Mouse (Mus musculus) small intestine, adult 2 months (tissue): Measurements from ENCODE around the gene Cpd. TPM values are rescaled to one million over a fixed set of nuclear protein-coding genes. Genes with fewer than 3 reads are reported as not detected.

Experiments
- H3K27ac ChIP-seq: fragments of 200-500 bp; 2 replicates; pipeline ENCODE4 v1.5.1; 2012; ENCODE audit warnings: low read depth, low read length, control low read depth, inconsistent platforms; ENCODE audit not compliant: insufficient read depth
- H3K27me3 ChIP-seq: fragments of 200-500 bp; 2 replicates; pipeline ENCODE4 v1.6.1; 2012; ENCODE audit warnings: mild to moderate bottlenecking, moderate library complexity, low read length, inconsistent platforms; ENCODE audit not compliant: control insufficient read depth, insufficient read depth
- H3K36me3 ChIP-seq: fragments of 200-500 bp; 2 replicates; pipeline ENCODE4 v1.6.1; 2012; ENCODE audit warnings: mild to moderate bottlenecking, low read length, control low read depth, inconsistent platforms; ENCODE audit not compliant: control insufficient read depth, insufficient read depth
- H3K4me1 ChIP-seq: fragments of 200-500 bp; 2 replicates; pipeline ENCODE4 v1.6.1; 2012; ENCODE audit warnings: low read length, inconsistent platforms, mixed read lengths; ENCODE audit not compliant: control insufficient read depth, insufficient read depth, insufficient read length
- H3K4me3 ChIP-seq: fragments of 200-500 bp; 2 replicates; pipeline ENCODE4 v1.5.1; 2012; ENCODE audit warnings: low read depth, mild to moderate bottlenecking, control low read depth, inconsistent platforms, low read length, moderate library complexity
- CTCF ChIP-seq: fragments of 200-500 bp; IDR thresholded peaks from 2 replicates; pipeline ENCODE4 v1.5.1; 2012; ENCODE audit warnings: low read depth, mild to moderate bottlenecking, control low read depth, inconsistent platforms, low read length, moderate library complexity, mixed read lengths; ENCODE audit not compliant: insufficient replicate concordance, insufficient read length; ENCODE audit errors: extremely low read depth
- POLR2A ChIP-seq: fragments of 200-500 bp; IDR thresholded peaks from 2 replicates; pipeline ENCODE4 v1.6.1; 2012; ENCODE audit warnings: low read depth, mild to moderate bottlenecking, control low read depth, inconsistent platforms, low read length, moderate library complexity
- WGBS: fragments of 180-500 bp; shearing (Covaris S2); methylation state at CpG from one replicate; pipeline ENCODE4 v1.1.7; 2018; 5-methylcytosine and 5-hydroxymethylcytosine counted together
- polyA plus RNA-seq: library from polyadenylated mRNA; depleted of rRNA; stranded (reverse); fragments of >200 nt; gene quantifications from 2 replicates; pipeline ENCODE4 v1.2.3, GENCODE M21; 2012

Gene Cpd
- polyA plus RNA-seq, 1 experiment = 16.3 TPM

- Histone ChIP-seq H3K27me3 (no peaks in the 10 kb centered on the region), H3K4me3 (no peak overlapping the region), H3K27ac (peak overlapping the region; percentile 64), H3K36me3 (no peaks in the 10 kb centered on the region), H3K4me1 (peaks cover 25% of the 10 kb centered on the region)
- TF ChIP-seq CTCF (no peak), POLR2A (no peak)
- 19% methylated on average over 10 of the region's 10 CpGs for WGBS
These were observed 42.7 kb upstream of the Cpd start for GRCm38 (mm10) chr11:76889339-76890164.

DNA sequence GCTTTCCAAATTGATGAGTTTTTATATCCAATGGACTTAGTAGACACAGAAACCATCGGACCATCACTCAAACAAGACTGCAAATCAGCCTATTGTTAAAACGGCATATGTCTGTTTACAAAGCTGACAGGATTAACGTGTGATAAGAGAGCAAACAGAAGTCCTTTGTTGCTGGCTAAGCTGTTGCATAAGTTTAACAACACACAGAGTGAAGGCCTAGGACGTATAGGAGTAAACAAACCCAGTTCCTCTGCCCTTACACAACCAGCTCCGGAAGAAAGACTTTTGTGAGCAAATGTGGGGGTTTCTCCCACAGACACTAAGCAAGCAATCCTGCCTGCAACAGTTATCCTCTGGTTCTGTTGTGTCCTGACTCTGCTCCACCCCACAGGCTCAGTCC is 37.6 kb upstream of the Cpd start:
- Histone ChIP-seq H3K4me3 (no peak overlapping the region), H3K36me3 (no peaks in the 10 kb centered on the region), H3K4me1 (peaks cover 3% of the 10 kb centered on the region; the same call in 1 of the 2 replicates), H3K27ac (no peak overlapping the region), H3K27me3 (no peaks in the 10 kb centered on the region)
- 14% methylated on average over 5 of the region's 5 CpGs for WGBS
- TF ChIP-seq CTCF (no peak), POLR2A (no peak)

- Histone ChIP-seq H3K27me3 (no peaks in the 10 kb centered on the region), H3K36me3 (no peaks in the 10 kb centered on the region), H3K4me1 (no peaks in the 10 kb centered on the region), H3K27ac (0 out of 2 replicates have a peak overlapping the region, but pooled peaks have one; percentile 18), H3K4me3 (no peak overlapping the region)
- WGBS = 87% methylated on average over 5 of the region's 5 CpGs
- TF ChIP-seq POLR2A (no peak), CTCF (no peak)
These were observed 33.0 kb upstream of the Cpd start for GRCm38 (mm10) chr11:76879816-76880215.

DNA sequence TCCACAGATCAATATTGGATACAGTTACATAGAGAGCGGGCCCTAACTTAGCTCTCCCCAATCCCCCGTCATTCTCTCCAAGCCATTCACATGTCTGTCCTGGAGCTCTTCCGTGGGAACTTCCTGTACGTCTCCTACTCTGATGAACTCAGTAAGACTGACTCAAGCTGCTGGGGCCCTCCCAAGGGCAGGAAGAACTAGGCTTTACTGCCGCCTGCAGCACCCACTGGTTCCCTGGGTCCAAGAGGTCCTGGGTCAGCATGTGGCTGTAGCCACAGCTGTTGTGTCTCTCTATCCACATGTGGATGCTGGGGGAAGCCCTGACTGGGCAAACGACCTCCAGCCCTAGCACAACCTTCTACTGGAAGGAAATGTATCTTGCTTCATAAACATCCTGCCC is 27.9 kb upstream of the Cpd start:
- no peak overlapping the region for H3K27ac ChIP-seq
- TF ChIP-seq POLR2A (no peak), CTCF (no peak)
- H3K27me3 ChIP-seq = no peaks in the 10 kb centered on the region
- H3K4me1 ChIP-seq = no peaks in the 10 kb centered on the region
- no peaks in the 10 kb centered on the region for H3K36me3 ChIP-seq
- WGBS = 68% methylated on average over 6 of the region's 6 CpGs
- no peak overlapping the region for H3K4me3 ChIP-seq

DNA sequence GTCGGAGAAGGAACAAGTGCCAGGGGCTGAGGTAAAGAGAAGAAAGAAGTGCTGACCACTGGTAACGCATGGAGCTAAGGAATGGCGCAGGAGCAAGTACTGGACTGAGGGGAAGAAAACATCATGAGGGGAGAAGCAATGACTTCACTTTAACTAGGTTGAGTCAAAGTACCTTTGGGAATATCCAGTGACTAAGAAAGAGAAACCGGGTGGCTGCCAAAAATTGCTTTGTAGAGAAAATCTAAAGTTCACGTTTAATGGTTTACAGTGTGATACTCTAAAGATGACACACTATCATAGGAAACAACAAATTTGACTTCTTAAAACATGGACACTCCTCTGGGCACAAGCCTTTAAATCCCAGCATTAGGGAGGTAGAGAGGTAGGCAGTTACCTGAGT is 27.0 kb upstream of the Cpd start:
- 77% methylated on average over 5 of the region's 5 CpGs for WGBS
- H3K27me3 ChIP-seq = no peaks in the 10 kb centered on the region
- TF ChIP-seq POLR2A (no peak), CTCF (no peak)
- H3K4me1 ChIP-seq = no peaks in the 10 kb centered on the region
- H3K27ac ChIP-seq = no peak overlapping the region
- no peaks in the 10 kb centered on the region for H3K36me3 ChIP-seq
- H3K4me3 ChIP-seq = no peak overlapping the region

DNA sequence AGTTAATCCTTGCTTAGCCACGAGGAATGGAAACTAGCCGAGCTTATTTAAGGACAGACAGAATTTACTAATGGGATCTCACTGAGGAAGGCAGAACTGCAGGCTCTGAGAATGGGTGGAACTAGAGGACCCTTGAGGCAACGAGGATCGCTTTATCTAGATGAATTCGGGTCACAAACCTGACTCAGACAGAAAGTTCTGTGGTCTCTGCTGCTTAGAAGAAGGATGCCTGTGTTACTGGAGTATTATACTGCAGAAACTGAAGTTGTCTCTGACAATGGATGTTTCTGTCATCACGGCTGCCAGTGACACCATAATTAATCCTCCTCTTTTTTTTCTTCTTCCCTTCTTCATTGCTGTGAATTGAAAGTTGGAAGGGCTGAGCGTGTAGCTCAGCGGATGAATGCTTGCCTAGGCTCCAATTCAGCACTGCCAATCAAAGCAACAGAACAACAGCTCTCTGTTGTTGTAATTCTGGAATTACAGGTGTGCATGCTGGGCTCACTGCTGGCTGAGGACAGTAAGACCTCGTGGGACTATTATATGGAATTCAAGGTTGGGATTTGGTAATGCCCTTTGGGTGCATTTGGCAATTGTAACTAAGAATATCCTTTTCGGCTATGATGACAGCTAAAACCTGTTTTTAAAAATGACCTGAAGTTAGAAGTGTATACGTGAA is 25.9 kb upstream of the Cpd start:
- H3K27me3 ChIP-seq = no peaks in the 10 kb centered on the region
- no peaks in the 10 kb centered on the region for H3K4me1 ChIP-seq
- no peak overlapping the region for H3K27ac ChIP-seq
- 71% methylated on average over 11 of the region's 11 CpGs for WGBS
- TF ChIP-seq CTCF = no peak
- TF ChIP-seq POLR2A = no peak
- H3K36me3 ChIP-seq = no peaks in the 10 kb centered on the region
- no peak overlapping the region for H3K4me3 ChIP-seq

DNA sequence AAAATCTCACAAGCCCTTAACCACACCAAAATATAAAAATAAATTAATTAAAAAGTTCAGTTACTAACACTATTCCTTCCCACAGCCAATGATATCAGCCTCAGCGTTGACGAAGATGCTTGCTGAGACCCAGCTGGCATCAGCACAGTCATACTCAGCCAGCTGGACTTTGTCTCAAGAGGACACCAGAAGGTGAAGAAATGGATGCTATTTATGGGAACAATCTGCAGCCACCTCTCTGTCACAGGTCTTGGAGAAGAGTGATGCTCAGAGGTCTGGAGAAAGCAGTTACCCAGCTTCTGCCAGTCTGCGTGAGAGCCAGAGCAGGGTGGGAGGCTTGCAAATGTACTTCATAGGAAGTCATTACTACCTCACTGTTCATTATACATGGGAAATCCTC is 14.4 kb upstream of the Cpd start:
- WGBS = 95% methylated on average over 3 of the region's 3 CpGs
- Histone ChIP-seq H3K27ac (no peak overlapping the region), H3K36me3 (no peaks in the 10 kb centered on the region), H3K4me1 (peaks cover 10% of the 10 kb centered on the region; the same call in 1 of the 2 replicates), H3K4me3 (no peak overlapping the region), H3K27me3 (no peaks in the 10 kb centered on the region)
- TF ChIP-seq CTCF (no peak), POLR2A (no peak)

DNA sequence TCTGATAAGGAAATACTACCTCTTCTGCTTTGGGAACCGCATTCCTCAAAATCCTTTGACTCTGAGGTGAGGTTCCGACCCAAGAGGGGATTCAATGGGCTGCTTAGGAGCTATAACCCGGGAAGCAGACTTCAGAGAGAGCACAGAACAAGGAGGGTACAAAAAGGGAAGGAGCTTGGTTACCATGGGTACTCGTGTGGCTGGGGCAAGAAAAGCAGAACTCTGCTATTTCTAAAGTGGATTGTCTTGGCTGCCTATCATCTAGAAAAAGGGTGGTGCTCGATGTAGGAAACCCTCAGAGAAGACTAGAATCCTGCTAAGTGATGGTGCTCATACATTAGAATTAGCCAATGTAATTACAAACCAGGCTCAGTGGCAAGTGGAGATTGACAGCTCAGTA is 12.4 kb upstream of the Cpd start:
- H3K36me3 ChIP-seq = no peaks in the 10 kb centered on the region
- peaks cover 14% of the 10 kb centered on the region; the same call in 1 of the 2 replicates for H3K4me1 ChIP-seq
- WGBS = 67% methylated on average over 5 of the region's 5 CpGs
- no peak overlapping the region for H3K27ac ChIP-seq
- H3K27me3 ChIP-seq = no peaks in the 10 kb centered on the region
- H3K4me3 ChIP-seq = no peak overlapping the region
- TF ChIP-seq CTCF (no peak), POLR2A (no peak)
